Mouse (Mus musculus) limb, embryonic 11.5 days (tissue): ENCODE results near the gene Sez6l. TPM values are rescaled to one million over a fixed set of nuclear protein-coding genes. Genes with fewer than 3 reads are reported as not detected.

Experiments used
- ATAC-seq: fragments of 200-750 bp; cut with Nextera tagmentation; 2 replicates; pipeline ENCODE4 v1.8.0; 2017; ENCODE audit warnings: low read depth; ENCODE audit not compliant: insufficient number of reproducible peaks, low FRiP score, low TSS enrichment
- DNase-seq: peaks from one replicate; pipeline ENCODE4 v3.0.0-alpha.2; 2015; ENCODE audit warnings: low spot score
- H3K27ac ChIP-seq: fragments of 300-500 bp; sonication (generic); replicated peaks from 2 replicates; pipeline ENCODE4 v1.5.1; 2014; ENCODE audit warnings: low read depth, mild to moderate bottlenecking, low read length
- H3K27me3 ChIP-seq: fragments of 300-500 bp; sonication (generic); 2 replicates; pipeline ENCODE4 v1.6.1; 2014; ENCODE audit warnings: mild to moderate bottlenecking, low read length, mixed read lengths; ENCODE audit not compliant: control insufficient read depth, insufficient read depth
- H3K36me3 ChIP-seq: fragments of 300-500 bp; sonication (generic); 2 replicates; pipeline ENCODE4 v1.6.1; 2014; ENCODE audit warnings: mild to moderate bottlenecking, low read length, moderate library complexity, mixed read lengths; ENCODE audit not compliant: control insufficient read depth, insufficient read depth
- H3K4me1 ChIP-seq: fragments of 300-500 bp; sonication (generic); 2 replicates; pipeline ENCODE4 v1.6.1; 2014; ENCODE audit warnings: low read length, mixed read lengths; ENCODE audit not compliant: control insufficient read depth, insufficient read depth
- H3K4me2 ChIP-seq: fragments of 300-500 bp; sonication (generic); 2 replicates; pipeline ENCODE4 v1.6.1; 2014; ENCODE audit warnings: low read depth, mild to moderate bottlenecking, moderate library complexity; ENCODE audit not compliant: severe bottlenecking
- H3K4me3 ChIP-seq: fragments of 300-500 bp; sonication (generic); 2 replicates; pipeline ENCODE4 v1.5.1; 2014; ENCODE audit warnings: low read depth, low read length
- H3K9ac ChIP-seq: fragments of 300-500 bp; sonication (generic); 2 replicates; pipeline ENCODE4 v1.6.1; 2014; ENCODE audit warnings: mild to moderate bottlenecking, low read length
- H3K9me3 ChIP-seq: fragments of 300-500 bp; sonication (generic); 2 replicates; pipeline ENCODE4 v1.6.1; 2016; ENCODE audit warnings: low read length; ENCODE audit not compliant: control insufficient read depth
- WGBS: fragments of 180-500 bp; shearing (Covaris S2); extraction: QIAGEN DNeasy Blood & Tissue Kit; methylation state at CpG from one replicate; pipeline ENCODE4 v1.1.7; 2014; 5-methylcytosine and 5-hydroxymethylcytosine counted together
- polyA plus RNA-seq: library from polyadenylated mRNA; unstranded; fragments of >200 nt; fragmentation: Nextera tagmentation; extraction: Ambion mirVana; gene quantifications from 2 replicates; pipeline ENCODE4 v1.2.1, GENCODE M21; 2014

Gene Sez6l
- polyA plus RNA-seq, 1 experiment from 2014 or later, result 0.13 TPM

GRCm38 (mm10) chr5:112491489-112491888 is 85.5 kb downstream of the Sez6l start:
- DNase-seq, result peak; percentile 24
- WGBS, result 54% methylated on average over 11 of the region's 11 CpGs
- no peak overlapping the region for H3K27ac ChIP-seq

GRCm38 (mm10) chr5:112488101-112488776 is 88.7 kb downstream of the Sez6l start:
- no peaks in the 10 kb centered on the region for H3K4me1 ChIP-seq
- H3K4me2 ChIP-seq, result no peak overlapping the region
- no peaks in the 10 kb centered on the region for H3K9me3 ChIP-seq
- H3K9ac ChIP-seq, result no peak overlapping the region
- H3K36me3 ChIP-seq, result no peaks in the 10 kb centered on the region
- DNase-seq, result no peak
- WGBS, result 64% methylated on average over 8 of the region's 8 CpGs
- no peak overlapping the region for H3K4me3 ChIP-seq
- H3K27me3 ChIP-seq, result no peaks in the 10 kb centered on the region
- no peak for ATAC-seq
- H3K27ac ChIP-seq, result no peak overlapping the region

More at GRCm38 (mm10) chr5:112491489-112491888, 85.5 kb downstream of the Sez6l start:
- H3K9me3 ChIP-seq, result no peaks in the 10 kb centered on the region
- no peak overlapping the region for H3K4me2 ChIP-seq
- no peaks in the 10 kb centered on the region for H3K4me1 ChIP-seq
- no peaks in the 10 kb centered on the region for H3K36me3 ChIP-seq
- H3K27me3 ChIP-seq, result no peaks in the 10 kb centered on the region
- H3K4me3 ChIP-seq, result no peak overlapping the region
- no peak for ATAC-seq
- no peak overlapping the region for H3K9ac ChIP-seq

- DNase-seq (no peak), ATAC-seq (no peak)
- no peak overlapping the region for H3K27ac ChIP-seq
- H3K4me3 ChIP-seq, result no peak overlapping the region
- H3K36me3 ChIP-seq, result no peaks in the 10 kb centered on the region
- H3K4me1 ChIP-seq, result no peaks in the 10 kb centered on the region
- H3K9me3 ChIP-seq, result no peaks in the 10 kb centered on the region
- no peak overlapping the region for H3K4me2 ChIP-seq
- 91% methylated on average over 1 of the region's 1 CpGs for WGBS
- H3K9ac ChIP-seq, result no peak overlapping the region
- H3K27me3 ChIP-seq, result no peaks in the 10 kb centered on the region
Observed at GRCm38 (mm10) chr5:112487504-112487903, 89.5 kb downstream of the Sez6l start.

- no peaks in the 10 kb centered on the region for H3K27me3 ChIP-seq
Observed at GRCm38 (mm10) chr5:112486415-112486814, 90.6 kb downstream of the Sez6l start.

GRCm38 (mm10) chr5:112484924-112485715 is 91.9 kb downstream of the Sez6l start:
- H3K4me3 ChIP-seq, result no peak overlapping the region
- no peaks in the 10 kb centered on the region for H3K27me3 ChIP-seq
- no peak overlapping the region for H3K9ac ChIP-seq
- H3K4me2 ChIP-seq, result no peak overlapping the region
- WGBS, result 25% methylated on average over 13 of the region's 13 CpGs
- no peaks in the 10 kb centered on the region for H3K9me3 ChIP-seq
- peaks cover 3% of the 10 kb centered on the region; the same call in 1 of the 2 replicates for H3K4me1 ChIP-seq
- no peak overlapping the region for H3K27ac ChIP-seq
- no peak for DNase-seq
- no peaks in the 10 kb centered on the region for H3K36me3 ChIP-seq
- ATAC-seq, result no peak

More at GRCm38 (mm10) chr5:112486415-112486814, 90.6 kb downstream of the Sez6l start:
- DNase-seq (no peak), ATAC-seq (no peak)
- no peak overlapping the region for H3K27ac ChIP-seq
- H3K4me1 ChIP-seq, result peaks cover 3% of the 10 kb centered on the region; the same call in 1 of the 2 replicates
- no peak overlapping the region for H3K4me2 ChIP-seq
- no peak overlapping the region for H3K9ac ChIP-seq
- no peak overlapping the region for H3K4me3 ChIP-seq
- 70% methylated on average over 5 of the region's 5 CpGs for WGBS
- no peaks in the 10 kb centered on the region for H3K36me3 ChIP-seq
- no peaks in the 10 kb centered on the region for H3K9me3 ChIP-seq

GRCm38 (mm10) chr5:112483030-112483429 is 94.0 kb downstream of the Sez6l start:
- H3K27ac ChIP-seq, result no peak overlapping the region
- no peaks in the 10 kb centered on the region for H3K9me3 ChIP-seq
- 84% methylated on average over 8 of the region's 8 CpGs for WGBS
- H3K4me3 ChIP-seq, result no peak overlapping the region
- H3K36me3 ChIP-seq, result no peaks in the 10 kb centered on the region
- no peaks in the 10 kb centered on the region for H3K27me3 ChIP-seq
- H3K4me2 ChIP-seq, result no peak overlapping the region
- H3K4me1 ChIP-seq, result peaks cover 3% of the 10 kb centered on the region; the same call in 1 of the 2 replicates
- DNase-seq (no peak), ATAC-seq (no peak)
- H3K9ac ChIP-seq, result no peak overlapping the region

- Histone ChIP-seq H3K4me1 (peaks cover 3% of the 10 kb centered on the region; the same call in 1 of the 2 replicates), H3K4me3 (no peak overlapping the region), H3K36me3 (no peaks in the 10 kb centered on the region), H3K9me3 (no peaks in the 10 kb centered on the region), H3K9ac (no peak overlapping the region), H3K4me2 (no peak overlapping the region), H3K27me3 (no peaks in the 10 kb centered on the region), H3K27ac (no peak overlapping the region)
- WGBS, result 76% methylated on average over 13 of the region's 13 CpGs
- DNase-seq, result no peak
- no peak for ATAC-seq
Observed at GRCm38 (mm10) chr5:112482551-112482950, 94.4 kb downstream of the Sez6l start.

- Histone ChIP-seq H3K9me3 (no peaks in the 10 kb centered on the region), H3K27me3 (no peaks in the 10 kb centered on the region), H3K9ac (no peak overlapping the region), H3K4me2 (no peak overlapping the region), H3K27ac (no peak overlapping the region), H3K36me3 (no peaks in the 10 kb centered on the region), H3K4me1 (peaks cover 3% of the 10 kb centered on the region; the same call in 1 of the 2 replicates), H3K4me3 (no peak overlapping the region)
- no peak for DNase-seq
- 55% methylated on average over 19 of the region's 19 CpGs for WGBS
- no peak for ATAC-seq
Observed at GRCm38 (mm10) chr5:112481946-112482410, 95.0 kb downstream of the Sez6l start.
